Mouse (Mus musculus) right cerebral cortex, postnatal 36 days (tissue): ENCODE measurements at regions not wholly inside any gene's neighbourhood (a gene's known extent, or its start where the extent isn't known, plus 50 kb on each side); places are given as distances from the start of the nearest gene placed in this dataset.

ENCODE experiments used
- DNase-seq, 2 experiments: peaks; one replicate each; pipeline ENCODE4 v3.0.0; 2022; ENCODE audit warnings: low spot score in 2 of 2, mixed read lengths in 1 of 2

DNA sequence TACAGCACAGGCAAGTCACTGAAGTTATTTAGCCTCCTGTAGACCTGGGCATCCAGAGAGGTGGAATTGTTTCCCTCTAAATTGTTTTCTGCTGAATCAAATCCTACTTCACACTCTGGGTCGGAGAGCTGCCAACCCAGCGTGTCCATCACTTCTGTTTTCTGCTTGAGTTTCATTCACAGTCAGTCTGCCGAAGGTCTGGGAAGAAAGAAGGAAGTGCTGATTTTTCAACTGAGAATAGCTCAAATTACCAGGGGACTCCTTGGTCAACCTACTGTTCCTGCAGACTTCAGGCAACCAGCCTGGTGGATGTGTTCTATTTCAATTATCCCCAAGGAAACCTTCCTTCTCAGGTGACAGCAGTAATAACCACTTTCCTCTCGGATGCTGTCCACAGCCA is 179.1 kb upstream of the Nckap5 start:
- DNase-seq = no peak

DNA sequence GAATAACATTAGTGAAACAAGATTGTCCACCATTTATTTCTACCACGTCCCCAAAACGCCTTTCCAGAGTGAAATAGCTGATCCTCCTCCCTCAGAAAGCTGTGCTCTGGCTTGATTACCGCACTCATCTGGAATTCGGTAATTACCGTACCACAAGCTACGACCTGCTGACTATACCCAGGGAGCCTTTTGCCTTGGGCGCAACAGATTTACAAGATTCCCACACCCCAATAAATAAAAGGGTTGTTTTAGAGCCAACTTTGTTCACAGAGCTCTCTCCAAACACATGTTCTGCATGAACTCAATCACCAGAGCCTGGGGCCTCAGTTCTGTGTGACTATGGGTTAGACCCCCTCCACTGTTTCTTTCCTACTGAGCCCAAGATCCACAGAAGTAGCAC is 171.1 kb upstream of the Nckap5 start:
- DNase-seq = no peak

DNA sequence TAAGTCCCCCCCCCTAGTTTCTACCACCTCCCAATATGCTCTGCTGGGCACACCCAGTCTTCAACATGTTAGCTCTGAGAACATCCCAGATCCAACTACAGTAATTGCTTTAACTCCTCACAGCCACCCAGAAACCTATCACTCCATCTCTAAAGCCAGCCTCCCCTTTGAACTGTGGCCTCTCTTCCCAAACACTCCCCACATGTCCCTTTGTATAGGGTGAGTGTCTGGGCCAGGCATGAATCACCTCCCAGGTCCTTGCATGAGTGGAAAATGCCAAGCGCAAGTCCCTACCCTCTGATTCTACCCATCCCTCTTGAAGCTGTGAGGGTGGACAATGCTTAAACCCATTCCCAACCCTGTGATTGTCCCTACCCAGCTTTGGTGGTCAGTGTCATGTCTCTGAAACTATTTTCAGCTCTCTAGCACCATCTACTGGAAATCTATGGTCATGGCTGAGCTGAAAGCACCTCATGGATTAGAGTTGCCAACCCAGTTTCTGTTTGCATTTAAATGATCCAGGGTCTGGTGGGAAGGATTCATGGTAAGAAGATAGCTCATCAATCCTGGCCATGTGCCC is 162.6 kb upstream of the Nckap5 start:
- DNase-seq = no peak

DNA sequence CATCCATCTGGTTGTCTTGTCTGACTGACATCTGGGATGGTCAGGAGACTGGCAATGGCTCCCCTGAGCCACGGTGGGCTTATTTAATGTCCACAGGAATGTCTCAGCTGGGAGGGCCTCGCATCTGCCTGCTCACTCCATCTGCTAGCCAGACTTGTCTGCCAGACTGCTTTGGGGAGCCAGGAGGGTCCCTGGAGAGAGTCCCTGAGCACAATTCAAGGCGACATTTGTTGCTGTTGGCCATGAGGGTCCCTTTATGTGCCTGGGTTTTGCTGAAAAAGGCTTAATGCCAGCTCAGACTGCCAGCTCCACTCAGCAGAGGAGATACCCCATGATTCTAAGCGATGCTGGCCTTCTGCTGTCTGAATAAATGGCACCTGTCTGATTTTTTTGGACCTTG is 161.8 kb upstream of the Nckap5 start:
- no peak for DNase-seq

DNA sequence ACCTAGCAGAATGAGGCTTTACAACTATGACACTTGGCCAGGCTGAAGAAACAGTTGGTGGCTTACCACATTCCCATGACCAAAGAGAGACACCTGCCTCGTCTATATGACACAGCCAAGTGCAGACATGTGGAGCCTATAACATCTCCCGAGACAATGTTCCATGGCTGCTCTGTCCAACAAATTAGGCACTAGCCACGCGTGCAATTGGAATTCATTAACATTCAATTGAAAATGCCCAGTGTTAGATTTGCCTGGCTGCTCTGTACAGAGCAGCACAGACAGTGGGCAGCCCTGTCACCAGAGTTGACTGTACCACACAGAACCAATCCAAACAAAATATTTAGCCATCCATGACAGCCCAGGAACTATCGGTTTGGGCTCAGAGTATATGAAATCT is 152.2 kb upstream of the Nckap5 start:
- no peak for DNase-seq

DNA sequence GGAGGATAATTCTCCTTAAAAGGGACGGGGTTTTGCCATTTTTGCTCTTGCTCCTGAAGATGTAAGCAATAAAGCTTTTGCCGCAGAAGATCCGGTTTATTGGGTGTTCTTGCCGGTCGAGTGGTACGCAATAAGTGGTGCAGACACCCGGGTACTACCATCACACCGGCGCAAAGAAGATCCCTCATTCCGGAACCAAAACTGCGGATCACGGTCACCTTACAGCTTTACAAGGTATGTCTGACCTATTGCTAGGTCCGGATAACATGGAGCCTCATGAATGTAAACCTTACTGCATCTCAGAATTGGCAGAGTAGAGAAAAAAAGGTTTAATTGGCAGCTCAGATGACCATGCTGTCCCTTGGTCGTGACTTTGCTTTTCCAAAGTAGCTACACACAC is 149.7 kb upstream of the Nckap5 start:
- DNase-seq = no peak

DNA sequence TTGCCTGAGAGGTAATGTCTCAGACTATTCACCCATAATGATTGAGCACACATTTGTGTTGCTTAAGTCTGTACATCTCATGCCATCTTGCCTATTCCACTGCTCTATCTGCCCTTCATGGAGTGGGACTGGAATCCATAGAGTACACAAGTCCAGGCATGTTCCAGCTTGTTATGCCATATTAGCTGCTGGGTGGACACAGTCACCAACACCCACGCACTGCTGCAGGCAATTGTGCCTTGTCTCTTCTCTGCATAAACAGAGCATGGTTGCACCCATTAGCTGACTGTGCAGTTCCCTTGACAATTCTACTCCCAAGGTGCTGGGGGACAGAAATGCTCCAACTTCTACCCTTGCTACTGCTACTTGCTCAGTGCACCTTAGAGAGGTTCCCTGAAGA is 143.3 kb upstream of the Nckap5 start:
- DNase-seq = no peak

DNA sequence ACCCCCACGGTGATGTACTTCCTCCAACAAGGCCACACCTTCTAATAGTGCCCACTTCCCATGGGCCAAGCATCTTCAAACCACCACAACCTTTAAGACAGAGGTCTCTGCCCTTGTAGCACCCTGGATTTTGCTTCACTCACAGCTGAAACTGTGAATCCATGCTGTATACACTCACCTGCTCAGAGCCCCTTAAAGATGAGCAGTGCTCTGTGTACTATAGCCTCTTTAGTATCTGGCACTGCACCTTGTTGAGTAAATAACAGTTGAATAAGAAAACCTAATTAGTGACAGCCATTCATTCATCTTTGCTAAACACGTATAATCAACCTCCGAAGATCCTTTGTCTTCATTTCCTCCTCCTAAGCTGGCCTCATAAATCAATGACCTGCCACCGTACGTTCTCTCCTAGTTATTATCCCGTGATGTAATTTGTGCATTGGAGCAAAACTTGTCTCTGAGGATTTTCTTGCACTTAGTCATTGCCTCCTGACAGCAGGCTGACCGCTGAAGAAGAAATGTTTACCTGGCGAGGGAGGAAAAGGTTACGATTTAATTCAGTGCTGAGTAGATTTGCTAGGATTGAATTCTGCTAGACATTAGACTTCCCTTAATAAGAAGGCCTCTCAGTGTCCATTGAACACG is 141.3 kb upstream of the Nckap5 start:
- DNase-seq = no peak

DNA sequence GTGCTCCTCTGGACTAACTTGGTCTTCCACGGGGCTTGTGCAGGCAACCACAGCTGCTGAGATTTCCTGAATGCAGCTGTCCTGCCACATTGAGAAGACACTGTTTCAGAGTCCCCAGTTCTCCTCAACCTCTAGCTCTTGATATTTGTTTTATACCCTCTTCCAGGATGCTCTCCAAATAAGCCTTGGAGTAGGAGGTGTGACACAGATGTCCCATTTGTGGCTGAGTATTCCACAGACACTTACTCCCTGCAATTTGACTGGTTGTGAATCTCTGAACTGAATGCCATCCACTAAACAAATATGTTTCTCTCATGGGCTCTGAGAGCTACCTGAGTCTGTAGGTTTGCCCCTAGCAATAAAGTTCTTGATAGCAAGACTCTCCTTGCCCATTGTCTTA is 140.5 kb upstream of the Nckap5 start:
- DNase-seq = no peak

DNA sequence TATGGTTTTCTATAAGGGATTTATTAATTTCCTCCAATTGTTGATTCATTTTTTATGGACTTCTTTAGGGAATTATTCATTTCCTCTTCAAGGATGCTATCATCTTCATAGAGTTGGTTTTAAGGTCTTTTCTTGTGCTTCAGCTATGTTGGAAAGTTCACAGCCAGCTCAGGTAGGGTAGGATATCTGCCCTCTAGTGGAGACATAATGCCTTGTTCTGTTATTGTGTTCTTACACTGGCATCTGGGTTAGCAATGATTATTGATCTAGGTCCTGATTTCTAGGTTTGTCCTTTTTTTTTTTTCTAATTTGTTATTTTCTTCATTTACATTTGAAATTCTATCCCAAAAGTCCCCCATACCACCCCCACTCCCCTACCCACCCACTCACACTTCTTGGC is 135.8 kb upstream of the Nckap5 start:
- DNase-seq = no peak

DNA sequence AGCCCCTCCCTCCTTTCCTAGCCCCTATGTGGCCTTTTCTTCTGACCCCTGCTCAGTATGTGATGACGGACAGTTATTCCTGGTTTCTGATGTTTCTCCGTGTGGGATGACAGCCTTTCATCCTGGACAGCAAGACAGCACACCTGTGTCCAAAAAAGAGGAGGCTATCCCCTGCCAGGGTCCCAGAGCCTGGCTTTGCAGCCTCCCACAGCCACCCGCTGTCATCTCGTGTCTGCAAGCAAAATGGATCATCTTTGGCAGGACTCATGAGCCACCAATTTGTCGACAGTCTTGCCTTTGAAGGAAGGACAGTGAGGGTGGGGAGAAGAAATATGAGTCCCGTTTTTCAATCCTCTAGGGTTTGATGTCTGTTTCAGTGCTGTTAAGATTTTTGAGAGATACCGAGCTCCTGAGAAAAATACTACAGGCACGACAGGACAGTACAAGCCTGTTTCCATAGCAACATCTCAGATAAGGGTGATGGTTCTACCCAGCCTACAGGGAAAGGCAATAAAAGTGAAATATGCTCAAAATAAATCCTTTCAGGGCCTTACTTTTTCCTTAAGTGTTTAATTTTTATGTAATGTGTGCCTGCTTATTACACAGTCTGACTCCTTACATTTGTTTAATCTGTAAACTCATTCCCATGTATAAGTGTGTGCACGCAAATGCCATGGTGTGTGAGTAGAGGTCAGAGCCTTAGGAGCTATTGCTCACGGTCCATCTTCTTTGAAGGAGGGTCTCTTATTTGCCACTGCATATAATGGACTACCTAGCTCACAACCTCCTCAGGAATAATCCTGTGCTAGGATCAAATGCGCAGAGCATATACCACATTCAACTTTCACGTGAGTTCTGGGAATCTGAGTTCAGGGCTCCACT is 125.5 kb upstream of the Nckap5 start:
- no peak for DNase-seq

DNA sequence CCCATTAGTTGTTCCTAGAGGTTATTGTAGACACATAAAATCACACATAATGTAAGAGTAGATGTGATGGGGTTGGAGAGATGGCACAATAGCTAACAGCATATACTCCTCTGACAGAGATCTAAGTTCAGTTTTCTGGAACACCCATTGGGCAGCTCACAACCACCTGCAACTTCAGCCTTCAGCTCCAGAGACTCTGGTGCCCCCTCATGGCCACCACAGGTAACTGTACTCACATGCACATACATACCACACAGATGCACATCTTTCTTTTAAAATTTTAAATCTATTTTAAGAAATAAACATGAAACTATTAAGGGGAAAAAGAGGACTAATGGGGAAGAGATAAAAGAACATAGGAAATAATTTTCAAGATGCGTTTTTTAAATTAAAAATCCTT is 117.3 kb upstream of the Nckap5 start:
- DNase-seq = no peak

DNA sequence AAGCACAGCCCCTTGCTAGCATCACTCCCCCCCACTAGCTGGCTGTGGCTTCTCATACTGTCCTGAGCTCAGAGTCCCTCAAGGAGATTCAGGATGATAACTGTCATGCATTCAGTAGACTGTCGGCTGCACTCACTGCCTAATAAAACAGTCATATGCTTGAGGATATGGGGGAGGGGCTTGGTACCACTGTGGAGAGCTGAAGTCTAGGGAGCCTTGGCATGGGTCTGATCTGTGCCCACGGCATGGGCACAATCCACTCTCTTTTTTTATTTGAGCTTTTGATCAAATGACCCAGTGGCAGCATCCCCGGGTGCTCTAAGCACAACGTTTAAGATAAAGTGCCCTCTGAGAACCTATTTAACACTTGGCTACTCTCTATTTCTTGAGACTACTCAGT is 102.1 kb upstream of the Nckap5 start:
- DNase-seq = no peak

DNA sequence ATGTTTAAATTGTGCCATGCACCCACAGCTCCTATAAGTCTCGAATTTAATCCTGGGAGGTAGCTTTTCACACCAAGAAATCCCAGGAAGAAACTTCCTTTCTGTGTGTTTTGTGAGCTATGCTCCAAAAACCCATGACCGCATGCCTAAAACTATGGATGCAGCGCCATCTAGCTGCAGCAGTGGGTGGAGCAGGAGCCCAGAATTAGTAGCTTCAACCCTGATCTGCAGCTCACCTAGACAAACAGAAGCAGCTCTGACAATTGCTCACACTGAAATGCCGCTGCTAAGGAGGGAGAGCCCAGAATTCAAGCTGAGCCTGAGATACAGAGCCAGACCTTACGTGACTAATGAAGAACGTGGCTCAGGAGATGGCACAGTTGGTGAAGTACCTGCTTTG is 101.2 kb upstream of the Nckap5 start:
- peak; percentile 76 to 83 for DNase-seq

DNA sequence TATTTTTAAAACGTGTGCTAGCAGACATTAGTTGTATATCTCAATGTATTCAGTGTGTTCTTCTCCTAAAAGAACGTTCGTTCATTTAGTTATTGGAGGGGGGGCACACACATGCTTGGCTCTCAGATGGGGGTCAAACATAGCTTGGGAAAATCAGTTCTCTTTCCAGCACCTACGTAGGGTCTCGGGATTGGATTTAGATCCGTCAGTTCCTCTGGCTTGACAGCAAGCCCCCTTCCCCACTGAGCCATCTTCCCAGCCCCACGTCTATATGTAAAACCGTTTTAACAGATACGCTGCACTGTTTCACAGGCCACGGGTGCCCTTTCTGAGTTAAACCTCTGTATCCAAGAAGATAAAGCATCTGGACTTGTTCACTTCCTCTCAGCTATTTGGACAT is 100.5 kb upstream of the Nckap5 start:
- DNase-seq = no peak

DNA sequence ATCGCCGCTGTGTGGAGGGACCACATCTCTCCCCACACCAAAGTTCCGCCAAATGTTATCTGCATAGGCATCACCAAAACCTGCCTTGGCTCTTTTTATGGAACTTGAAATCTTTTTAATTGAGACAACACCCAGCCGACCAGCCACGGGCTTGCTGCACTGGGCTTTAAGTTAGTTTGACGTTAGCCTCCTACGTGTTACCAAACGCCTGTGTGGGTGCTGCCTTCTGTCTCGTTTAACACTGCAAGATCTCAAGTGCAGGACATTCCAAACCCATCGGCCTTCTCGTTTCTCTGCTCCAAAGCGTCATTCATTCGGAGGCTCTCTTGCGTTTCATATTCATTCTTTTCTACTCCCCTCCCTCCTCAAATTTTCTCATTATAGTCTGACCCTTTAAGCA is 100.0 kb upstream of the Nckap5 start:
- DNase-seq = peak; percentile 3 to 17

DNA sequence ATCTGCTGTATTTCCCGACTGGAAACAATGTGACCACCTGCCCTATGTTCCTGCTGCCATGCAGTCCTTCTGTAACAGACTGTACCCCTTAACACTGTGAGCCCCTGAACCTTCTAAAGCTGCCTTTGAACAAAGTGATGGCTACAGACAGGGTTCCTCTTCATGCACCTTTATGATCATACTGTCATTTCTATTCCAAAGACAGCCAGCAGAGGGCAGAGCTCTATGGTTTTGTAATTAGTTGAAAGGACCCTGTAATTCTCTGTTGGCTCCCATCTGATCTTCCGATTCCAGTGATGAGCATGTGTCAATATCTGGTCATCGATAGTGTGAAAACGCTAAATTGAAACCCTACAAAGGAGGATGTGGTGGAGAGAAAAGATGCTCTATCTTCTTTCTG is 99.1 kb upstream of the Nckap5 start:
- no peak for DNase-seq

DNA sequence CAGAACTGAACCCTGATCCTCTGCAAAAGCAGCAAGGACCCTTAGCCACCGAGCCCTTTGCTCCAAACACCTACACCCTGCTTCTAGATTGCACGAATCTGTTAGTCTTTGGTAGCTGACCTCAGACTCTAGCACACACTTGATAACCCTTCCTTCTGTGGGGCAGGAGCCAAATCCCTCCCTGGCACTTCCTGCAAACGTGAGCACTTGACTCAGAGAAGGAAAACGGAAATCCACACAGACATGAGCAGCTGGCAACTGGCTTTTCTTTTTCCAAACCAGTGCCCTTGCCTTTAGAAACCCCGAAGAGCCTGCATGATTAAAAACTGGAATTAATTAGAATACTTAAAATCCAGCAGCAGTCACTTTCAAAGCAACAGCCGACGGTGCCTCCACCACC is 97.6 kb upstream of the Nckap5 start:
- DNase-seq = no peak

DNA sequence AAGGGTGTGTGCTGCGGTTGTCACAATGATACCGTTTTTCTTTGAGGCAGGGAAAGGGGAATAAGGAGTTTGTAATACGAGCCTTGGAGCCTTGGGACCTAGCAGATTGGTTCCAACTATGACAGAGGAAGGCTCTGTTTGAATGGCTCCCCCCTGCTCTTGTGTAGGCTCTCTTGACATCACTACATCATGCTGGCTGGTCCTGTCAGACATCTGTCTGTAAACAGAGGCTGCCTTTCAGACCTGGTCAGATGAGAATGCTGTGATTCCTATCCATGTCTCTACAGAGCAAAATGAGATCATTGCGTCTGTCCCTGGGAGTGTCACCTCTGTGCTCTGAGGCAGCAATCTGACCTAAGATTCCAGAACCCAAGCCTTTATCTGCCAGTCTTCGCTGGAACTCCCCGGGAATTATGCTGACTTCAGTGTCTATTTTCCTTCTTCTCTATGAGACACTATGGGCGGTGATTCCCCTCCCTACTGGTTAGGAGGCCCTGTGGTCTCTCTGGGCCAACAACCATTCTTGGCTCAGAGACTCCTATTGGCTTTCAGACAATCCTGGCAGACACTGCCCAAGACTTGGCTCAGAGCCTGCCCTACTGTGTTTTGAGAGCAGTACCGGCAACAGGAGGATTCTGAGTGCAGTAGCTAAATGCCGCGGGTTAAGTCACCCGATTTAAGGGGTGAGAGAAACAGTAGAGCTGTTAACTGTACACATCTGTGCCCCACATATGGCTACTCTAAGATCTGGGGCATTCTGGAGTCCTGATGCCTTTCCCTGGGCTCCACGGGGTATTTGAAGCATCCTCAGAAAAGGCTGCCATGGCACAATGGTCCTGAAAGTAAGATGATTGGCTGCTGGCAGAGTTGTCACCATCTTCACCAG is 94.8 kb upstream of the Nckap5 start:
- DNase-seq = peak; percentile 30 to 35

DNA sequence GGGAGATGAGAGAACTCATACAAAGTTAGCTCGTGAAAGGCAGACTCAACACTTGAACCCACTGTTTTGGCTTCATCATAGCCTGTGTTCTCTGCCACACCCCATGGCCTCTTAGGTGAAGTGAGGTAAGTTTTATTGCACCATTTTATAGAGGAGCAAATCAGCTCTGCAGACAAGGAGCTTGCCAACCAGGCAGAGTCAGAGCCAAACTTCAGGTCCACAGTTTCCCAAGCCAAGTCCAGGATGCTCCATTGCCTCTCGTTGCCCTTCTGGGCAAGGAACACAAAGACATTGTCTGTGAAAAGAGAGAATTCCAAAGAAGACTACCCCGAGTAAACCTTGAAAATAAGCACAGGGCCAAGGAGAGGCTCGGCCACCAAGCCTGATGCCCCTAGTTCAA is 93.4 kb upstream of the Nckap5 start:
- no peak for DNase-seq

DNA sequence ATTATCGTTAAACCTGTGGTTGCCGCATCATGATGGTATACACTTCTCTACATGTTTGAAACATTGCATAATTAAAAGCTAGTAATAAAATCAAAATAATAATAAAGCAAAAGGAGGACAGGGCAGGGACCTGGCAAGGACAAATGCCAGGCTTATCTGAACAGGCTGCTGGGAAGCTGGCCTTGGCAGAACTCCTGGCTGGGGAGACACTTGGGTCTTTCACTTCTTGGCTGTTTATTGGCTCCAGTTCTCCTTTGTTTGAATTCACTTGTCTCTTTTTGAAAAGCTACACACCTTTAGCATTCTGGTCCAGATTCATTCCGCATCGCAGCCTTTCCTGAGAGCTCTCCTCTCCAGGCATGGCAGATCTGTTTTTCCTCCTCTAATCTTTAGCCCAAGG is 91.6 kb upstream of the Nckap5 start:
- no peak for DNase-seq

DNA sequence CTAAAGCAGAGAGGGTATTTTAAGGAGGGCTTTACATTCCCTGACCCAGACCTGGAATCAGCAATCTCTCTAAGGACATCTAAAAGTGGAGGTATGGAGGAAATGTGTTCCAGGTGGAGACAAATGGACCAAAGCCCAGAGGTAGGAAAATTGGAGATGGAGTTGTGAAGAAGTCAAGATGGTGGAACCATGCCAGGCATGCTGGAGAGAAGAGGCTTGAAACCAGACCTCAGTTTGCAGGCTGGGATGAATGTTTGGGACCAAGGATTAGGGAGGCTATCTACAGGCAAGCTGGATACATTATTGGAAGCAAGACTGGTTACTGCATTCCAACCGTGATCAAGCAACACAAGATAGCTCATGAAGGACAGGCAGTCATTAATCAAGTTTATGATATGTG is 88.3 kb upstream of the Nckap5 start:
- DNase-seq = no peak
